Mouse (Mus musculus): ENCODE measurements around the gene Etv6.

DNA sequence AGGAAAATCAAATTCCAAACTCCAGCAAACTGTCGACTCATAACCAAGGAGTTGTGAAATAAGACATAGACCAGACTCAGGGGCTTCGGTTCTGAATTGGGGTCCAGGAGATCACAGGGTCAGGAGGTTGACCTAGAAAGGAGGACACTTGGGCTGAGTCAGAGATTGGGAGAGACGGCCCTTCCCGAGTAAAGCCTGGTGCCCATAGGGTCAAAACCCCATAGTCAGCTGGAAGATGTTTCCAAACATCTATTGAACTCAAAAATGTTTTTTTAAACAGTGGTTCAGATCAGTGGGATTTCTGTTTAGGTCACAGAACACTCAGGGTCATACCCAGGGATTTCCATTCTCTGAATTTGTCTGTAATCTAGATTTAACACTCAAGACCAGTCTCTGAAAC lies 84.7 kb downstream of the Etv6 start:
- TF ChIP-seq CTCF (IDR thresholded peaks at IDR 0.05; ENCODE audit: low read depth) (no peak), EP300 (IDR thresholded peaks at IDR 0.05; ENCODE audit: low read depth) (no peak)
